Mouse (Mus musculus) kidney, postnatal 0 days (tissue): ENCODE measurements around the gene Arhgap25. TPM values are rescaled to one million over a fixed set of nuclear protein-coding genes. Genes with fewer than 3 reads are reported as not detected.

ENCODE experiments used
- ATAC-seq: fragments of 200-750 bp; cut with Nextera tagmentation; replicated peaks from 2 replicates; pipeline ENCODE4 v1.8.0; 2017; ENCODE audit warnings: low read depth, moderate number of reproducible peaks, moderate TSS enrichment, moderate library complexity; ENCODE audit not compliant: low FRiP score
- DNase-seq: peaks from one replicate; pipeline ENCODE4 v3.0.0-alpha.2; 2016; ENCODE audit warnings: low spot score
- H3K27ac ChIP-seq: fragments of 300-500 bp; sonication (generic); 2 replicates; pipeline ENCODE4 v1.5.1; 2014; ENCODE audit warnings: mild to moderate bottlenecking
- H3K27me3 ChIP-seq: fragments of 300-500 bp; sonication (generic); 2 replicates; pipeline ENCODE4 v1.6.1; 2014; ENCODE audit warnings: low read length, mixed read lengths; ENCODE audit not compliant: insufficient read depth
- H3K36me3 ChIP-seq: fragments of 300-500 bp; sonication (generic); 2 replicates; pipeline ENCODE4 v1.6.1; 2014; ENCODE audit warnings: low read length, mixed read lengths; ENCODE audit not compliant: insufficient read depth
- H3K4me1 ChIP-seq: fragments of 300-500 bp; sonication (generic); replicated peaks from 2 replicates; pipeline ENCODE4 v1.6.1; 2014; ENCODE audit warnings: antibody characterized with exemption, low read length, mixed read lengths; ENCODE audit not compliant: insufficient read depth
- H3K4me2 ChIP-seq: fragments of 300-500 bp; sonication (generic); 2 replicates; pipeline ENCODE4 v1.6.1; 2014; ENCODE audit warnings: mild to moderate bottlenecking, low read length, moderate library complexity, mixed read lengths
- H3K4me3 ChIP-seq: fragments of 300-500 bp; sonication (generic); replicated peaks from 2 replicates; pipeline ENCODE4 v1.5.1; 2014; ENCODE audit warnings: low read depth, low read length
- H3K9ac ChIP-seq: fragments of 300-500 bp; sonication (generic); 2 replicates; pipeline ENCODE4 v1.6.1; 2014; ENCODE audit warnings: low read depth, low read length
- H3K9me3 ChIP-seq: fragments of 300-500 bp; sonication (generic); replicated peaks from 2 replicates; pipeline ENCODE4 v1.6.1; 2016; ENCODE audit warnings: low read length, inconsistent platforms, mixed read lengths
- CTCF ChIP-seq: IDR thresholded peaks from 2 replicates; pipeline ENCODE4 v1.5.1; 2016; ENCODE audit warnings: antibody characterized with exemption, low read depth, mild to moderate bottlenecking, moderate library complexity
- WGBS: fragments of 180-500 bp; shearing (Covaris S2); extraction: QIAGEN DNeasy Blood & Tissue Kit; methylation state at CpG from one replicate; pipeline ENCODE4 v1.1.7; 2014; 5-methylcytosine and 5-hydroxymethylcytosine counted together
- polyA plus RNA-seq: library from polyadenylated mRNA; unstranded; fragments of >200 nt; fragmentation: Nextera tagmentation; extraction: Ambion mirVana; gene quantifications from 2 replicates; pipeline ENCODE4 v1.2.1, GENCODE M21; 2015

Arhgap25 gene
- polyA plus RNA-seq, 1 experiment from 2014 or later, result 4.1 TPM

DNA sequence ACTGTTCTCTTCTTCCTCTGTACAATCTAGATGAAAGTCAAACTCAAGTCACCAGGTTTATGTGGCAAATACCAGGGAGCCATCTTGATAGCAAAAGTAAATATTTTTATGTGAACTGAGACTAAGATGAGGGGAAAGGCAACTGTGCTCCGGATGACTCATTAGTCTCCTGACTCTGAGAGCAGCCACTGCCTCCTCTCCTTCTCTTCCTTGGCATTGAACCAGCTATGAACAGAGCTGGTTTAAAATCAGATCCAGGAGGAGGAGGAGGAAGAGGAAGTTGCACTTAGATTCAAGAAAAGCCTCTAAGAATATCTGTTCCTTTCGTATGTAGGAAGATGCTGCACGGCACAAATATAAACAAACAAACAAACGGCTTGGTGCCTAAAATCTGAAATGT, 22.1 kb downstream of the Arhgap25 start:
- whole genome bisulfite sequencing, result 58% methylated on average over 4 of the region's 4 CpGs
- Histone ChIP-seq H3K9ac (no peak overlapping the region), H3K27me3 (no peaks in the 10 kb centered on the region), H3K9me3 (no peaks in the 10 kb centered on the region), H3K36me3 (no peaks in the 10 kb centered on the region), H3K4me2 (no peak overlapping the region), H3K27ac (no peak overlapping the region), H3K4me3 (no peak overlapping the region), H3K4me1 (no peaks in the 10 kb centered on the region)
- no peak for TF ChIP-seq CTCF
- DNase-seq (no peak), ATAC-seq (no peak)

- no peak overlapping the region for H3K27ac ChIP-seq
- H3K27me3 ChIP-seq, result no peaks in the 10 kb centered on the region
- no peak for TF ChIP-seq CTCF
- no peaks in the 10 kb centered on the region for H3K9me3 ChIP-seq
- H3K4me3 ChIP-seq, result no peak overlapping the region
- H3K9ac ChIP-seq, result no peak overlapping the region
- 88% methylated on average over 2 of the region's 2 CpGs for WGBS
- no peaks in the 10 kb centered on the region for H3K36me3 ChIP-seq
- no peak for ATAC-seq
- H3K4me1 ChIP-seq, result no peaks in the 10 kb centered on the region
- DNase-seq, result no peak
- H3K4me2 ChIP-seq, result no peak overlapping the region
Measured at GRCm38 (mm10) chr6:87509806-87510205, 23.3 kb downstream of the Arhgap25 start.

- H3K9me3 ChIP-seq, result no peaks in the 10 kb centered on the region
- no peak overlapping the region for H3K4me3 ChIP-seq
- no peaks in the 10 kb centered on the region for H3K36me3 ChIP-seq
- no peak for ATAC-seq
- no peak for TF ChIP-seq CTCF
- WGBS, result 76% methylated on average over 7 of the region's 7 CpGs
- H3K9ac ChIP-seq, result no peak overlapping the region
- H3K27ac ChIP-seq, result no peak overlapping the region
- H3K4me2 ChIP-seq, result no peak overlapping the region
- no peaks in the 10 kb centered on the region for H3K4me1 ChIP-seq
- no peaks in the 10 kb centered on the region for H3K27me3 ChIP-seq
- DNase-seq, result no peak
Measured at GRCm38 (mm10) chr6:87504875-87505274, 28.2 kb downstream of the Arhgap25 start.

DNA sequence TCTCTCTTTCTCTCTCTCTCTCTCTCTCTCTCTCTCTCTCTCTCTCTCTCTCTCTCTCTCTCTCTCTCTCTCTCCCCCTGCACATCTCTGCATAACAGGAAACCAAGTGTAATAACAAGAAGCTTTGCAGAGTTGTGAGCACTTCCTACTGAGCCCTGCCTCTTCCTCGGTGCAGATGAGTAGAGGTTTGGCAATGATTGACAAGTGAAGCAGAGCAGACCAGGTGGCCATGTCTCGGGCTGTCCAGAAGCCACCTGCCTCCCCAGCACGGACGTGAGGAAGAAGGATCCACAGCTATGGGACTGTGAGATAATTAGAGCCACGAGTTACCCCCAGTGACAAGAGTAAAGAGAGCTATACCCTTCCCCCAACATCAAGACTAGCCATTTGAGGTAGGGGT, 29.1 kb downstream of the Arhgap25 start:
- ATAC-seq (no peak), DNase-seq (no peak)
- H3K9me3 ChIP-seq, result no peaks in the 10 kb centered on the region
- no peak for TF ChIP-seq CTCF
- no peak overlapping the region for H3K27ac ChIP-seq
- no peaks in the 10 kb centered on the region for H3K4me1 ChIP-seq
- H3K27me3 ChIP-seq, result no peaks in the 10 kb centered on the region
- H3K4me3 ChIP-seq, result no peak overlapping the region
- no peaks in the 10 kb centered on the region for H3K36me3 ChIP-seq
- 51% methylated on average over 5 of the region's 5 CpGs for WGBS
- no peak overlapping the region for H3K4me2 ChIP-seq
- no peak overlapping the region for H3K9ac ChIP-seq

DNA sequence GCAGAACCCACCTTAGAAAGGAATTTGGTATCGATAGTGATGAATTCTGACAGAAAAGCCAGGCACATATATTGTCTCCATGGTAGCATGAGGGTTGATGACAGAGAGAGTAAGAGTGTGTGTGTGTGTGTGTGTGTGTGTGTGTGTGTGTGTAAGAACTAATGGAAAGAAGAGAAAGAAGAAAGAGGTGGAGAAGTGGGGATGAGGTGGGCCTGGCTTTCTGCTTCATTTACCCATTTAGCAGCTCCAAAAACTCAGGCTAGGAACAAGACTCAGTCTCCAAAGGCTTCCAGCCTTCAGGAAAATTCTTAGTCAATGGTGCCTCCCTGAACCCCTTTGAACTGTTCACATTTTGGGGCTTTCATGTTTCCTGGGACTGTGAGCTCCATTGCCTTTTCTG, 29.5 kb downstream of the Arhgap25 start:
- no peak overlapping the region for H3K4me3 ChIP-seq
- H3K27ac ChIP-seq, result no peak overlapping the region
- no peak for DNase-seq
- no peaks in the 10 kb centered on the region for H3K4me1 ChIP-seq
- H3K9me3 ChIP-seq, result no peaks in the 10 kb centered on the region
- TF ChIP-seq CTCF, result no peak
- WGBS, result 92% methylated on average over 1 of the region's 1 CpGs
- ATAC-seq, result no peak
- no peak overlapping the region for H3K9ac ChIP-seq
- H3K36me3 ChIP-seq, result no peaks in the 10 kb centered on the region
- no peaks in the 10 kb centered on the region for H3K27me3 ChIP-seq
- no peak overlapping the region for H3K4me2 ChIP-seq

DNA sequence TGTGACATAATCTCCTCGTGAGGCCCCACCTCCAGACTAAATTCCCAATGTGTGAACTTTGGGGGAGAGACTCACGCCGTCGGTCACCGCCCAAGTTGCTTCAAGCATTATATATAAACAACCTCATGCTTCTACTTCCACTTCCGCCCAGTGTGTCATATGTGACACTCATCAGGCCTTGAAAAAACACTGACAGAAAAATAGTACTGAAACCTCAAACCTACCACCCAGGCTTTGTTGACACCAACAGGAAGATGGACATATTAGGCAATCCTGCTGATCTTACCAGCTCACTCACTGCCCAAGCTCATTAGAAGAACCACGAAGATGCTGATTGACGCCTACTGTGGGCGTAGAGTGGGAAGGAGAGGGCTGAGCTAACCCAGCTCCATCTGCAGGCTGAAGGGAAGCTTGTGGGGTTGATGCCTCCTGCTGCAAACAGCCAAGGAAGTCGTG, 30.2 kb downstream of the Arhgap25 start:
- DNase-seq (no peak), ATAC-seq (no peak)
- H3K27me3 ChIP-seq, result no peaks in the 10 kb centered on the region
- H3K9ac ChIP-seq, result no peak overlapping the region
- no peaks in the 10 kb centered on the region for H3K4me1 ChIP-seq
- no peak overlapping the region for H3K27ac ChIP-seq
- 63% methylated on average over 10 of the region's 10 CpGs for WGBS
- H3K4me3 ChIP-seq, result no peak overlapping the region
- no peaks in the 10 kb centered on the region for H3K9me3 ChIP-seq
- H3K36me3 ChIP-seq, result no peaks in the 10 kb centered on the region
- no peak overlapping the region for H3K4me2 ChIP-seq
- TF ChIP-seq CTCF, result no peak

GRCm38 (mm10) chr6:87502411-87502810, 30.6 kb downstream of the Arhgap25 start:
- Histone ChIP-seq H3K4me3 (no peak overlapping the region), H3K4me1 (no peaks in the 10 kb centered on the region), H3K27me3 (no peaks in the 10 kb centered on the region), H3K36me3 (no peaks in the 10 kb centered on the region), H3K4me2 (no peak overlapping the region), H3K27ac (no peak overlapping the region), H3K9ac (no peak overlapping the region), H3K9me3 (no peaks in the 10 kb centered on the region)
- ATAC-seq (no peak), DNase-seq (no peak)
- TF ChIP-seq CTCF, result no peak
- 60% methylated on average over 6 of the region's 6 CpGs for WGBS
